Mouse (Mus musculus) lung, adult 2 months (tissue): ENCODE measurements at regions not wholly inside any gene's neighbourhood (a gene's known extent, or its start where the extent isn't known, plus 50 kb on each side); places are given as distances from the start of the nearest gene placed in this dataset.

Source experiments
- CTCF ChIP-seq: fragments of 200-500 bp; IDR thresholded peaks from 2 replicates; pipeline ENCODE4 v1.5.1; 2011; ENCODE audit warnings: mild to moderate bottlenecking, low read length, control low read depth; ENCODE audit not compliant: insufficient read depth
- POLR2A ChIP-seq: fragments of 200-500 bp; IDR thresholded peaks from 2 replicates; pipeline ENCODE4 v1.6.1; 2011; ENCODE audit warnings: low read depth, mild to moderate bottlenecking, control low read depth, low read length, borderline replicate concordance; ENCODE audit errors: extremely low read depth

DNA sequence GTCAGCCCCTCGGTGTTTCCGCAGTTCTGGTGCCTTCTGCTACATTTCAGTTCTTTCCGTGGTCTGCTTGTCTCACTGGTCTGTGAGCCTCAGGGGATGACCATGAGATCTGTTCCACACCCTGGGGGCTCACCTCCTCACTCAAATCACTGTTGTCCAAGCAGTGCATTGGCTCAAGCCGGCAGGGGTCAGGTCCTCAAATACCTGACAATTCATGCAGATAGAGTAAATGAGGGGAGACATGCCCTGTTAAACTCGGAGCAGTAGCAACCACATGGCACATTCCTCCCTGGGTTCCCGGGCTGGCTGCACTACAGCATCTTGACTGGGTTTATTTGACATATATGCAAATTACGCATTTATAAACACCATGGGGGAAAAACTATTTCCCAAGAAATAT lies 84.0 kb upstream of the Zmiz1 start:
- no peak for TF ChIP-seq CTCF
- no peak for TF ChIP-seq POLR2A
